Mouse (Mus musculus) effector memory CD4-positive, alpha-beta T cell, adult 7 months (primary cell): Measurements from ENCODE around the gene Agpat2. TPM values are rescaled to one million over a fixed set of nuclear protein-coding genes. Genes with fewer than 3 reads are reported as not detected.

Experiments used
- polyA plus RNA-seq: library from polyadenylated mRNA; unstranded; fragments of 100-300 nt; shearing (Covaris generic); gene quantifications from one replicate; pipeline ENCODE4 v1.2.1, GENCODE M21; 2017

The Agpat2 gene
- polyA plus RNA-seq, result 19.8 TPM

GRCm38 (mm10) chr2:26603720-26604671 lies at the start of gene Agpat2:
Agpat2 (minus strand) TSS chr2:26604417.

GRCm38 (mm10) chr2:26627921-26628739 lies 23.9 kb upstream of the Agpat2 start, which contains the start of gene Fam69b:
Fam69b (plus strand) TSS chr2:26628457.

GRCm38 (mm10) chr2:26586294-26587043 lies 17.7 kb downstream of the Agpat2 start, which contains the start of gene Gm20532:
Gm20532 (plus strand) TSS chr2:26586639.

GRCm38 (mm10) chr2:26579714-26580113 lies 24.5 kb downstream of the Agpat2 start, which contains the start of gene Egfl7:
Egfl7 (plus strand) TSS chr2:26580014.

Other genes starting within 250 kb of the Agpat2 start
- gene Card9, start 243.5 kb downstream of the Agpat2 start, polyA plus RNA-seq, result not detected
- gene Snapc4, start 223.8 kb downstream of the Agpat2 start, polyA plus RNA-seq, result 44.1 TPM
- 145 TPM for gene Entr1, start 215.1 kb downstream of the Agpat2 start, polyA plus RNA-seq
- 70.4 TPM for gene Pmpca, start 215.1 kb downstream of the Agpat2 start, polyA plus RNA-seq
- 28.9 TPM for gene Inpp5e, start 195.2 kb downstream of the Agpat2 start, polyA plus RNA-seq
- 39.8 TPM for gene Sec16a, start 159.2 kb downstream of the Agpat2 start, polyA plus RNA-seq
- 33.7 TPM for gene Notch1, start 87.8 kb downstream of the Agpat2 start, polyA plus RNA-seq
- 2.2 TPM for gene Egfl7, start 24.4 kb downstream of the Agpat2 start, polyA plus RNA-seq
- gene Gm20532, start 17.8 kb downstream of the Agpat2 start, polyA plus RNA-seq, result not detected
- gene Fam69b, start 24.0 kb upstream of the Agpat2 start, polyA plus RNA-seq, result 8.5 TPM
- gene Lcn4, start 66.9 kb upstream of the Agpat2 start, polyA plus RNA-seq, result 15.7 TPM